Mouse (Mus musculus): ENCODE data around the gene Plekhh3. TPM values are rescaled to one million over a fixed set of nuclear protein-coding genes. Genes with fewer than 3 reads are reported as not detected.

The Plekhh3 gene
- polyA plus RNA-seq, 1 experiment from 2014 or later = 23.8 TPM

DNA sequence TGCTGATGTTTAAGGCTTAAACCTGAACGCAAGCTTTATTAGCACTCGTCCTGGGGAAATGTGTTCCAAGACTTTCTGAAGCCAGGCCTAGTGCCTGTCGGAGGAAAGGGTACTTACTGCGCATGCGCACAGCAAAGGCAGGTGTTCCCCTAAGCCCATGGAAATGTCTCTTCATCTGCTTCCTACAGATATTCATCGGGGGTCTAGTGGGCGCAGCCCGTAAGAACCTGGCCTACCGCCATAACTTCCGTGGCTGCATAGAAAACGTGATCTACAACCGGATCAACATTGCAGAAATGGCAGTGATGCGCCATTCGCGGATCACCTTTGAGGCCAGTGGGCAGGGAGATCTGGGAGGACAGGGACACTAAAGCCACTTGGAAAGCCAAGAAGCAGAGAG lies 8.2 kb upstream of the Plekhh3 start:
- ATAC-seq (ENCODE audit: low FRiP score, low TSS enrichment) = no peak
- Histone ChIP-seq H3K4me2 (replicated peaks; ENCODE audit: low read depth) (no peak overlapping the region), H3K27ac (replicated peaks) (no peak overlapping the region), H3K9ac (ENCODE audit: low read length) (no peak overlapping the region), H3K9me3 (ENCODE audit: control insufficient read depth, low read length) (no peaks in the 10 kb centered on the region), H3K27me3 (ENCODE audit: control insufficient read depth, insufficient read depth, low read length) (no peaks in the 10 kb centered on the region), H3K4me3 (ENCODE audit: low read depth, low read length) (no peak overlapping the region), H3K36me3 (ENCODE audit: control insufficient read depth, insufficient read depth, low read length) (no peaks in the 10 kb centered on the region), H3K4me1 (replicated peaks; ENCODE audit: control insufficient read depth, insufficient read depth) (peaks cover 8% of the 10 kb centered on the region)
- 81% methylated on average over 15 of the region's 15 CpGs for WGBS
- DNase-seq (ENCODE audit: low spot score) = no peak
- no peak for TF ChIP-seq EP300 (optimal IDR thresholded peaks at IDR 0.05)
- no peak for TF ChIP-seq CTCF (IDR thresholded peaks at IDR 0.05; ENCODE audit: low read depth)

- Histone ChIP-seq H3K27me3 (ENCODE audit: control insufficient read depth, insufficient read depth, low read length) (no peaks in the 10 kb centered on the region), H3K9ac (ENCODE audit: low read length) (no peak overlapping the region)
These were observed 7.2 kb upstream of the Plekhh3 start for GRCm38 (mm10) chr11:101178061-101179058.

GRCm38 (mm10) chr11:101176933-101177773 lies 6.0 kb upstream of the Plekhh3 start:
- peak; percentile 73 for TF ChIP-seq CTCF (IDR thresholded peaks at IDR 0.05; ENCODE audit: low read depth)
- TF ChIP-seq EP300 (optimal IDR thresholded peaks at IDR 0.05) = no peak
- Histone ChIP-seq H3K27ac (replicated peaks) (no peak overlapping the region), H3K4me1 (replicated peaks; ENCODE audit: control insufficient read depth, insufficient read depth) (peaks cover 19% of the 10 kb centered on the region), H3K9me3 (ENCODE audit: control insufficient read depth, low read length) (no peaks in the 10 kb centered on the region), H3K4me2 (replicated peaks; ENCODE audit: low read depth) (peak overlapping the region; percentile 52), H3K27me3 (ENCODE audit: control insufficient read depth, insufficient read depth, low read length) (no peaks in the 10 kb centered on the region), H3K36me3 (ENCODE audit: control insufficient read depth, insufficient read depth, low read length) (no peaks in the 10 kb centered on the region), H3K9ac (ENCODE audit: low read length) (no peak overlapping the region), H3K4me3 (ENCODE audit: low read depth, low read length) (no peak overlapping the region; the same call in 1 of the 2 replicates)
- ATAC-seq (ENCODE audit: low FRiP score, low TSS enrichment) (no peak), DNase-seq (ENCODE audit: low spot score) (peak; percentile 68)
- 39% methylated on average over 22 of the region's 22 CpGs for WGBS

More at GRCm38 (mm10) chr11:101178061-101179058, 7.2 kb upstream of the Plekhh3 start:
- DNase-seq (ENCODE audit: low spot score) = no peak
- no peak overlapping the region for H3K4me2 ChIP-seq (replicated peaks; ENCODE audit: low read depth)
- TF ChIP-seq CTCF (IDR thresholded peaks at IDR 0.05; ENCODE audit: low read depth) (no peak), EP300 (optimal IDR thresholded peaks at IDR 0.05) (no peak)
- H3K4me1 ChIP-seq (replicated peaks; ENCODE audit: control insufficient read depth, insufficient read depth) = peaks cover 14% of the 10 kb centered on the region
- H3K9me3 ChIP-seq (ENCODE audit: control insufficient read depth, low read length) = no peaks in the 10 kb centered on the region
- H3K4me3 ChIP-seq (ENCODE audit: low read depth, low read length) = no peak overlapping the region
- WGBS = 71% methylated on average over 36 of the region's 36 CpGs
- no peak for ATAC-seq (ENCODE audit: low FRiP score, low TSS enrichment)
- no peaks in the 10 kb centered on the region for H3K36me3 ChIP-seq (ENCODE audit: control insufficient read depth, insufficient read depth, low read length)
- no peak overlapping the region for H3K27ac ChIP-seq (replicated peaks)

GRCm38 (mm10) chr11:101176117-101176691 lies 5.1 kb upstream of the Plekhh3 start:
- no peaks in the 10 kb centered on the region for H3K36me3 ChIP-seq (ENCODE audit: control insufficient read depth, insufficient read depth, low read length)
- no peaks in the 10 kb centered on the region for H3K27me3 ChIP-seq (ENCODE audit: control insufficient read depth, insufficient read depth, low read length)
- 1% methylated on average over 25 of the region's 25 CpGs for WGBS
- no peaks in the 10 kb centered on the region for H3K9me3 ChIP-seq (ENCODE audit: control insufficient read depth, low read length)
- DNase-seq (ENCODE audit: low spot score) (peak; percentile 33), ATAC-seq (ENCODE audit: low FRiP score, low TSS enrichment) (no peak)
- H3K4me2 ChIP-seq (replicated peaks; ENCODE audit: low read depth) = peak overlapping the region; percentile 52
- TF ChIP-seq EP300 (optimal IDR thresholded peaks at IDR 0.05) (no peak), CTCF (IDR thresholded peaks at IDR 0.05; ENCODE audit: low read depth) (peak; percentile 62)
- H3K27ac ChIP-seq (replicated peaks) = no peak overlapping the region
- H3K4me3 ChIP-seq (ENCODE audit: low read depth, low read length) = peak overlapping the region; percentile 31
- H3K9ac ChIP-seq (ENCODE audit: low read length) = 0 out of 2 replicates have a peak overlapping the region, but pooled peaks have one; percentile 31
- H3K4me1 ChIP-seq (replicated peaks; ENCODE audit: control insufficient read depth, insufficient read depth) = peaks cover 19% of the 10 kb centered on the region

DNA sequence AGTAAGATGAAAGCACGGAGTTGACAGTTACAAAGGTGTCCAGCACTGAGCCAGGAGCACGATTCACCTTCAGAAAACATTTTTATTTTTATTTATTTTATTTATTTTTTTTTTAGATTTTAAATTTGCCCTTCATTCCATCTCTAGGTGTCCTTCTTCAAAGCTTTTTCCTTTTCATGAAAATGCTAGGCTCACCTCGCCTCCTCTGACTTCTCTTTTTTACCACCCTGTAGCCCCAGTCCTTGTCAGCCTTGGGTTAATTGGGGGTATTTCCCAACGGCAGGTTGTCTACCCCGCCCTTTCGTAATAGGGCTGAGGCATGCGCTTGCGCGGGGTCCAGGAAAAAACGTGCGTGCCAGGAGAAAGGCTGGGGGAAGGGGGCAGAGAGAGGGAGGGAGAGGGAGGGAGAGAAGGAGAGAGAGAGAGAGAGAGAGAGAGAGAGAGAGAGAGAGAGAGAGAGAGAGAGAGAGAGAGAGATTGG lies 4.5 kb upstream of the Plekhh3 start:
- H3K27ac ChIP-seq (replicated peaks) = no peak overlapping the region
- 11% methylated on average over 11 of the region's 11 CpGs for WGBS
- no peak overlapping the region for H3K9ac ChIP-seq (ENCODE audit: low read length)
- DNase-seq (ENCODE audit: low spot score) (peak; percentile 20), ATAC-seq (ENCODE audit: low FRiP score, low TSS enrichment) (no peak)
- peak overlapping the region; percentile 31 for H3K4me3 ChIP-seq (ENCODE audit: low read depth, low read length)
- no peaks in the 10 kb centered on the region for H3K9me3 ChIP-seq (ENCODE audit: control insufficient read depth, low read length)
- TF ChIP-seq CTCF (IDR thresholded peaks at IDR 0.05; ENCODE audit: low read depth) (no peak), EP300 (optimal IDR thresholded peaks at IDR 0.05) (no peak)
- peak overlapping the region; percentile 73 for H3K4me2 ChIP-seq (replicated peaks; ENCODE audit: low read depth)
- H3K27me3 ChIP-seq (ENCODE audit: control insufficient read depth, insufficient read depth, low read length) = no peaks in the 10 kb centered on the region
- peaks cover 19% of the 10 kb centered on the region for H3K4me1 ChIP-seq (replicated peaks; ENCODE audit: control insufficient read depth, insufficient read depth)
- H3K36me3 ChIP-seq (ENCODE audit: control insufficient read depth, insufficient read depth, low read length) = no peaks in the 10 kb centered on the region

Data from stomach, postnatal 0 days (tissue).